In genomic region chr10:85027619-85028175, GRCm38 (mm10) we compare ENCODE assay signal across 16 mouse cellular contexts.
DNase-seq lines count a peak whose midpoint lies in the region; ATAC-seq lines count a peak whose summit lies in the region.
"Had no signal": no experiment of that assay in that cellular context is flagged by ENCODE, and none has a peak within 500 bp of the region (broad histone marks: within the 10 kb centered on the region; RNA-seq: fewer than 3 reads in every experiment).

No protein-coding gene starts in this region.

- no peak overlapping the region for H3K4me3 ChIP-seq in midbrain, embryonic 14.5 days (replicated peaks; ENCODE audit: low read depth, low read length)
- H3K4me3 ChIP-seq: embryonic facial prominence, embryonic 10.5 days; forebrain, embryonic 12.5 days; midbrain, embryonic 13.5 days; stomach, embryonic 15.5 days had no signal

- intact Hi-C loops in left cerebral cortex, postnatal 4 days (cut with DNase I): no loop called here
- intact Hi-C loops in left cerebral cortex, postnatal 36 days (cut with DNase I): no loop called here

- ATAC-seq in megakaryocyte-erythroid progenitor cell, adult 5-6 weeks (replicated peaks; ENCODE audit: low FRiP score, low TSS enrichment, poor library complexity, severe bottlenecking): peak; percentile 95
- no peak for ATAC-seq in midbrain, embryonic 14.5 days (ENCODE audit: low FRiP score, low TSS enrichment)
- ATAC-seq: CD4-positive, CD25-positive, alpha-beta regulatory T cell, adult 4 months; midbrain, embryonic 13.5 days had no signal

- H3K4me1 ChIP-seq in midbrain, embryonic 14.5 days (ENCODE audit: control insufficient read depth, insufficient read depth, low read length): peaks cover 8% of the 10 kb centered on the region
- H3K4me1 ChIP-seq: stomach, embryonic 15.5 days had no signal

- no peaks in the 10 kb centered on the region for H3K27me3 ChIP-seq in midbrain, embryonic 14.5 days (ENCODE audit: control insufficient read depth, insufficient read depth, low read length)
- H3K27me3 ChIP-seq: forebrain, embryonic 12.5 days; midbrain, embryonic 13.5 days; stomach, embryonic 15.5 days had no signal

- DNase-seq in left cerebral cortex, postnatal 4 days: peak; percentile 32
- DNase-seq in left cerebral cortex, postnatal 36 days (ENCODE audit: low spot score in 2 of 2): no peak
- peak; percentile 60 for DNase-seq in gastrocnemius, adult 18-20 months (ENCODE audit: low spot score)
- DNase-seq in heart, postnatal 4 days: peak; percentile 32
- DNase-seq in layer of hippocampus, adult 18-20 months (ENCODE audit: low spot score in 2 of 2): no peak
- no peak for DNase-seq in left cerebral cortex, adult 9 months (ENCODE audit: low spot score in 2 of 2)
- DNase-seq in midbrain, embryonic 14.5 days: no peak
- DNase-seq: cerebellum, adult 18-20 months; lung, embryonic 14.5 days had no signal

- H3K4me2 ChIP-seq in midbrain, embryonic 14.5 days (ENCODE audit: low read length): no peak overlapping the region
- H3K4me2 ChIP-seq: forebrain, embryonic 12.5 days; lung, embryonic 14.5 days; midbrain, embryonic 13.5 days; stomach, embryonic 15.5 days had no signal

- no peaks in the 10 kb centered on the region for H3K9me3 ChIP-seq in midbrain, embryonic 14.5 days (ENCODE audit: control insufficient read depth, low read length)
- H3K9me3 ChIP-seq: embryonic facial prominence, embryonic 10.5 days; forebrain, embryonic 12.5 days; midbrain, embryonic 13.5 days; stomach, embryonic 15.5 days had no signal

- H3K9ac ChIP-seq in midbrain, embryonic 14.5 days (replicated peaks; ENCODE audit: low read length): no peak overlapping the region
- H3K9ac ChIP-seq: forebrain, embryonic 12.5 days; lung, embryonic 14.5 days; midbrain, embryonic 13.5 days; stomach, embryonic 15.5 days had no signal

- H3K36me3 ChIP-seq in midbrain, embryonic 14.5 days (ENCODE audit: control insufficient read depth, insufficient read depth, low read length): no peaks in the 10 kb centered on the region
- H3K36me3 ChIP-seq: embryonic facial prominence, embryonic 10.5 days; forebrain, embryonic 12.5 days; midbrain, embryonic 13.5 days; stomach, embryonic 15.5 days had no signal

- H3K27ac ChIP-seq in midbrain, embryonic 14.5 days (replicated peaks; ENCODE audit: low read depth, low read length): no peak overlapping the region
- H3K27ac ChIP-seq: embryonic facial prominence, embryonic 10.5 days; forebrain, embryonic 12.5 days; kidney, postnatal 0 days; midbrain, embryonic 13.5 days; stomach, embryonic 15.5 days had no signal

- 90% methylated on average over 10 of the region's 10 CpGs for WGBS in midbrain, embryonic 14.5 days

Comparison
In these comparisons a context has a peak if more than half of its experiments do, and no peak if none do; other contexts are left out.
1. DNase-seq: peak in left cerebral cortex, postnatal 4 days (single experiment), gastrocnemius, adult 18-20 months (single experiment) and heart, postnatal 4 days (single experiment); none in left cerebral cortex, postnatal 36 days (0 of 2), layer of hippocampus, adult 18-20 months (0 of 2), left cerebral cortex, adult 9 months (0 of 2) and midbrain, embryonic 14.5 days (single experiment).